Mouse (Mus musculus): Measurements from ENCODE around the gene Ttc29.

Gene Ttc29

DNA sequence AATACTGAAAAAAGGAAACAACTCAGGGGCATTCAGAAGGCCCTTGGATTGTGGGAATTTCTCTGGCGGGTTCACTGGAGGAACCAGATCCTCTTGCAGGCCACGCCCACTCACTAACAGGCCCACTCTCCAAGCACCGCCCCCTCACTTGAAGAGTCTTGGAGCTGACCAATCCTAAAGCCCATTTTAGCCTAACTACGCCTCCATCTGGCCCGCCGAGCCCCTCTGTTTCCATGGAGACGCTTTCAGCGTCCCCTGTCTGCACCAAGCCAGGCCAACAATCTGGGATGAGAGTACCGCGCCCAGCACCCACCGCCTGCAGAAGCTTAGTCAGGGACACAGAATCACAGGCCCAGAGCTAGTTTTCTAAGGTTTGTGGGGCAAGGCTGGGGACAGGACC lies at the start of gene Ttc29:
Ttc29 (plus strand) TSS at position 224 of the 400 bp plus-strand sequence.
- DNase-seq = peak; percentile 7

DNA sequence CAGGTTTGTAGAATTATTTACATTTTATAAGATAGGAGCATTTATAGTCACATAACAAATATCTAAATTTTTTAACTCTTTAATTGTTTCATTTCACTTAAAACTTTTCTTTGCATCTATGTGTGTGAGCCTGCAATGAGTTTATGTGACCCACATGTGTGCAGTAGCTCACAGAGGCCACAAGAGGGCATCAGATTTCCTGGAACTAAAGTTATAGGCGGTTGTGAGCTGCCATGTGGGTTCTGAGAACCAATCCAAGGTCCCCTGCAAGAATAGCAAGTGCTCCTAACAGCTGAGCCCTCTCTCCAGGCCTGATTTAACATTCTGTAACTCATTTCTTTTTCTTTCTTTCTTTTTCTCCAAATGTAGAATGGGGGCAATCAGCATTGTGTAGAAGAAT lies 41.7 kb upstream of the Ttc29 start:
- DNase-seq = no peak

DNA sequence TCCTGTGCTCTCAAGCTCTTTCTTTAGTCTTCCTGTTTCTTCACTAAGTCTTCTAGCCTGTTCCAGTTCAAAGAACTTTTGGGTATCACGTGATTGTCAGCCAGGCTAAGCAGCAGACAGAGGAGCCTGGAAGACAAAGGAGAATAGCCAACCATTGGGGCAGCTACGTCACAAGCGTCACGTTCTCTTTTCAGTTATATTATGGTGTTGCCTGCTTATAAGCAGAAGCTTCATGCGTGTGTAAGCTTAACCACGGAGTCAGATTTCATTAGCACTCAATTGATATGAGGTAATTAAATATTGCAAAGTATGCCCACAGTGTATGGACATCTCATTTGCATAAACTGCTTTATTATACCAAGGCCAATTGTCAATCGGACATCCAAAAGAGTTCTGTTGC lies 30.4 kb upstream of the Ttc29 start:
- no peak for DNase-seq

DNA sequence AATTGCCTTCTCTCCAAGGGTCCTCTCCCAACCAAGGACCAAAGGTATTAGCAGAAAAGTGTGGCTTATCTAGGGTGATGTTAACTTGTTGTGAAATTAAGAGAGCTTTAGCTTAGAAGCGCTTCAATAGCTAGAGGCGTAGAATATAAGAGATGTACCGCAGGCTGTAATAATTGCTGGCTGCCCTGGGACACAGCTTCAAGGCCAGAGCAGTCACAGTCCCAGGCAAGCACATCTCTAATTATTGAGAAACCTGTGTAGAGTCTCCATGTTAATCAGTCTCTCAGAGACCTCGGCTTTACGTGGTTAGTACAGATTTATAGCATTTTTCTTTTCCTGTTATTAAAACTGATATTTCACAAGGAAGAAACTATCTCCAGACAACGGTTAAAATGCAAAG lies 29.7 kb upstream of the Ttc29 start:
- no peak for DNase-seq

DNA sequence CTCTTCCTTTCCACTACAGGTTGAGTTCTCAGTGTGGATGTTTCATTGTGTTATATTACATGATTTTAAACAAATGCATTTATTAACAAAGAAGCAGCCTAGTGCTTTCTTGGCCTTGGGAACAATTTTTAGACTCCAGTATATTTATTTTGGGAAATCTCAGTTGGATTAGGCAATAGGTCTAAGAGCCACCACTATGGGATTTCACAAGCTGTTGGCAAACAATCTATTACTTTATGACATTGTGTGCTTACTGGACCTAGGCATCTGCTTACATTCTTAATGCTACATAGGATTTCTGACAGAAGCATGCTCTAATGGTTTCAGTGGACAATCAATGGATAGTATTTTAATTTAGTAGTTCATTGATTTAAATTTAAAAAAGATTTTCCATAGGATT lies 26.0 kb upstream of the Ttc29 start:
- DNase-seq = no peak

DNA sequence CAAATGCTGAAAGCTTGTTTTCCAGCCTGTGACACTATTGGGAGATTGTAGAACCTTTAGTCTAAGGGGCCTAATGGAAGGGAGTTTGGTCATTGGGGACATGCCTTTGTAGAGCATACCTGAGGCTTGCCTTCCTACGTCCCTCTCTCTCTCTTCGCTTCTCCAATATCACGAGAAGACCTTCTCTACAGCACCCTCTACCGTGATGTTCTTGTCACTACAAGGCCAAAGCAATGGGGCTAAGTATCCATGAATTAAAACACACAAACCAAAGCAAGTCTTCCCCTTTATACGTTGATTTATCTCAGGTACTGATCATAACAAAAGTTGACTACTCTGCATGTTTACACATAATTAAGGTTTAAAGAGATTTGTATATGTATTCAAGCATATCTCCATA lies 8.9 kb upstream of the Ttc29 start:
- DNase-seq = no peak

DNA sequence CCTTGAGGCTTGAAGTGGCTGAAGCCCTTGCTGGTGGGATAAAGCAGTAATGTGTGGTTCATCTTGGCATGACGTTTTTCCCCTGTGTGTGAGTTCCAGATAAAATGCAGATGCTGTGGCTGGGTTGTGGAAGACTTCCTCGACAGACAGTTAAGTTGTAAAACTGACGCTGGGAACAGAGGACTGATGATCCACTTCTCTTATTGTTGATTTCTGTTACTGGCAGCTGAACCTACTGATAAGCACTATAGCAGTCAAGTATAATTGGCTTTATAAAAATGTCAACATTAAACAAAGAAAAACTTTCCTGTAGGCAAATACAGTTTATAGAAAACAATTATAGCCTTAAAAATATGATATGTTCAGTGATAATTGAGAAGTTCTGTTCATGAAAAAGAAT lies 2.7 kb upstream of the Ttc29 start:
- DNase-seq = no peak

DNA sequence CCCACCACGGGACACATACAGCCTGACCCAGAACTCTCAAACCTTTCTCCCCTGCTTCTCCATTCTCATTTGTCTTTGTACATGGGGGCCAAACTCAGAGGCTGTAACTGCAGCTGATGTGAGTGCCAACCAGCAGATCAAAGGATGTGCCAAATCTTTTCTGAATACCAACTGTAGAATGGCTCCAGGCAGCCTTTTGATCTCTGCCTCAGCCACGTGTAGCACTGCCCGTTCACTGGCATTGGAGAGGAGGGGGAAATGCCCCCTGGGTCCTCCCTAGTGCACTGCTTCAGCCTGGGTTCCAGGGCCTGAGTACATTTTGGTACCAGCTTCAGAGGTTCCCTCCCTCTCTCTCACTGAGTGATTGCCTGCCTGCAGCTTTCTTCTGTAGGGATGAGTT lies 1.5 kb downstream of the Ttc29 start:
- DNase-seq = no peak

DNA sequence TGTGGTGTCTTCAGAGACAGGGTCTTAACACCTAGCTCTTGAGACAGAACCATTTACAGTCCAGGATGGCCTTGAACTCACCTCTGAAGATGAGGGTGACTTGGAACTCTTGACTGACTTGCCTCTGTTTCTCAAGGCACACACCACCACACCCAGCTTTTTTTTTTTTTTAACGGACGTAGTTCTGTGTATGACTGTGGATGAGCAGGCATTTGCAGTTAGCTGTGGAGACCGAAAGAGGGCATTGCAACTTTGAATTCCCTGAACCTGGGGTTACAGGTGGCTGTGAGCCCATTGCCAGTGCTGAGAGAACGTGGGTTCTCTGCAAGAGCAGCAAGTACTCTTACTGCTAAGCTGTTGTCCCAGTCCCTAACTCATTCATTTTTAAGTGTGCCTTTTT lies 13.0 kb downstream of the Ttc29 start:
- no peak for DNase-seq

DNA sequence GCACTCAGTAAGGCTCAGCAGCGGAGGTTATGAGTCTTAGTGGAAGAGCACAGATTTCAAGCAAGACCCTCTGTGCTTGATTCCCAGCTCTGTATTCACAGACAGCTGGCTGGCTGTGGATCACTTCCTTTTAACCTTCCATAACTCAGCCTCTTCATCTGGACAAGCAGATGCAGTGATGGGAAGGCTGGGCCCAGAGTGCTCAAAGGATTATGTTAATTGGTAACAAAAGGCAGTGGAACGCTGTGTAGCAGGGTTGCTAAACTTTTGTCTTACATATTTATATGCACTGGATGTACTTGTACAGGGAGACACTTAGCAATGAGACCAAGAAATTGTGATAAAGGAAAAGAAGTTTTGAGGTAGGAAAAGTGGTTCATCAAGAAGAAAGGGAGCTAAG lies 17.6 kb downstream of the Ttc29 start:
- no peak for DNase-seq

DNA sequence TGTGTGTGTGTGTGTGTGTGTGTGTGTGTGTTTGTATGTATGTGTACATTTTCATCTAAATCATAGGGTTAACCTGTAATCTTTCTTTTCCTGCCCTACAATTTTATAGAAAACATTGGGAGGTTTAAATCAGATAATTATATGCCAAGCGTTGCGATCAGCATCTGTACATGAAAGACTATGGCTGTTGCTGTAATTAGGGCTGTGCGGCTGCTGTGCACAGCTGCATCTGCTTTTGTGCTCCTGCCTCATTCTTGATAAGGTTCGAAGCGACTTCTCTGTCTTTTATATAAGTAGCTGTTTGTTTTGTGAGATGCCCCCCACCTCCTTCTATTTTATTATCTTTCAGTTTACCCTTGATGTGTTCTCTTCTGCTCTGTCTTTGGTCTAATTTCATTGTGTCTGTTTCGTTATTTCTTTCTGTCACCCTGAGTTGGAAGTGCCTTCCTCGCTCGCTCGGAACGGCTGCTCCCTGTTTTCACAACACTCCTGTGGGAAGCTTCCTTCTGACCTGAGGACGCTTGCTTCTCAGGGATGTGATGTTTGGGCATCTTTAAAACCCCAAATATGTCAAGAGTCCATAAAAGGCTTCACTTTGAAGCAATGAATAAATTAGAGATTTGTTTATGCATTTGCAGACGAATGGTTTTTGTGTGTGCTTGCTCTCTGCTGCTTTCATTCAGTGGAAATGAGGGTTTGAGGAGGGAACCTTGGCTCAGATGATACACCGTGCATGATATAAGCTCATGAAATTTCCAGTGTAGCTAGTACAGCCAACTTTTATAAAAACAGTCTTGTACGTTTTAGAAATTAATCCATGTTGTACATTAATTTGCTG lies 20.0 kb downstream of the Ttc29 start:
- DNase-seq = no peak

DNA sequence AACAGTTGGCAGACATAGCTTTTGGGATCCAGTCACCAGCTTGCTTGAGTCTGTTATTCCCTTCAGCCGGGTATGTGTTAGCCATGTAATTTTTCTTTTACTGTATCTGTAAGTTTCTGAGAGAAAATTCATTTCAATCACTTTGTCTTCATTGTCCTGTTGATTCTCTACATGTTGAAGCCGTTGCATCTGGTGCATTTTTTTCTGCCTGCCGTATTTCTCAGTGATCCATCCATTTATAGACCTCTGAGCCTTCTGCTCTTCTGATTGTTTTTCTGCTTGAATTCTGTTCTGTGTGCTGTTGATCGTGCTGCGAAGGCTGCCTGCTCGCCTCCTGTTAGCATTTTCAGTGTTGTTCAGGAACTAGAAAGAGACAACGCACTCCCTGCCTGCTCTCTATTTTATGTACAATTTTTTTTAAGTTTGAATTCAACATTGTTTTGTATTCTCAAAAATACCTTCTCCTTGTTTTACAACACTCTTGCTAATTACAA lies 20.7 kb downstream of the Ttc29 start:
- no peak for DNase-seq

DNA sequence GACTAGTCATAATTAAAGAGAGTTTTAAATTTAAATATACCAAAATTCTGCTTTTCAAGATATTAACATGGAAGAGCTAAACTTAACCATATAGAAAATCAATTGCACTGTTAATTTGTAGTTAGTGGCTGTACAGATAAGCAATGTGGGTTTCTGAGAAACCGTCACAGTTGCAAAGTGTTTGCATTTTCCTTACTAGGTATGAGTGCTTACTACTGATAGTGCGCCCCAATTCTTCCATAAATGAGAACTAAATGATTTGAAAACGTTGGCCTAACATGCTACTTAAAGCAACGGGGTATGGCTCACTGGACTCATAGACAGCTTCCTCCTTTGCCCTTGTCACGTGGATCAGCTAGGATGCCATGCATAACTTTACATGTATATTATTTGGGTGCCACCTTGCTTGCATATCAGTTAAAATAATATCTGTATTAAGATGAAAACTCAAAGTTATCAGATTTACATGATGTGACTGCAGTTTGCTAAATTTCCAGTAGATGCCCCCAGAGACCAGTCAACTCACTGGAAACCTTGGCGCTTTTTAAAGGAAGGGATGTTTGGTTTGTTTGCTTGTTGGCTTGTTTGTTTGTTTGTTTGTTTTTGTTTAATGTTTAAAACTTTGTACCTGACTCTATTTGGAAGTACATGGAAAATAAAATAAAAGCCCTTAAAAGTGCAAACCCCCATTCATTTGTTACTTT lies 25.0 kb downstream of the Ttc29 start:
- DNase-seq = no peak

DNA sequence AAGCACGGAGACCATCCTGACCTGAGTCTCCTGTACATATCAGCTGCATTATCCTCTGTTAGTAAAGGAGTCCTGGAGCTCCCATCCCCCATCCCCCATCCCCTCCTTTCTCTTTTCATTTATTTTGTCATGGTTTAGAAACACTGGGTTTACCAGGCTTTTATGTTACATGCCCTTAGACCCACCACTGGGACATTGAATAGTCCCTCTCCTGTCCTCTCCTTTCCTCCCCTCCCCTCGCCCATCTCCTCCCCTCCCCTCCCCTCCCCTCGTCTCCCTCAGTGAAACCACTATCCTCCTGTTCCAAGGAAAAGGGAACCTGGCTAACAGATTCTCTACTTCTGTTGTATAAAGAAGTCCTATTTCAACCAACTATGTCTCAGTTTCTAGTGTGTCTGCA lies 38.0 kb downstream of the Ttc29 start:
- no peak for DNase-seq

DNA sequence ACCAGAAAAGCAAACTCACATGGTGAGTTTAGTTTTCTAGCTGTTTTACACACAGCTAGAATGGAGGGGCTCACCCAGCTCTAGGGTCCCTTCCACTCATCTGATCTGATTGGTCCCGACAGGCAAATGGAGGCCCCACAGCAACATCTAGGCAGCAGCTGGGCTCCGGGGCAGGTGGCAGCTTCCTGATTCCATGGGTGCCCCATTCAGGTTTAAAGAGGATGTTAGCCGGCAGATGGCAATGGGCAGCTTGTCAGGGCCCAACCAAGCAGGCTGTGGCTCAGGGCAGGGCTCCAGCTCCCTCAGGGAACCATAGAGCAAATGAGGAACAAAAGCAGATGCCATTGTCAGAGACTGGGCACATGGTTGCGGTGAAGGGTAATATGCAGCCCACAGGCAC lies 41.3 kb downstream of the Ttc29 start:
- DNase-seq = no peak

DNA sequence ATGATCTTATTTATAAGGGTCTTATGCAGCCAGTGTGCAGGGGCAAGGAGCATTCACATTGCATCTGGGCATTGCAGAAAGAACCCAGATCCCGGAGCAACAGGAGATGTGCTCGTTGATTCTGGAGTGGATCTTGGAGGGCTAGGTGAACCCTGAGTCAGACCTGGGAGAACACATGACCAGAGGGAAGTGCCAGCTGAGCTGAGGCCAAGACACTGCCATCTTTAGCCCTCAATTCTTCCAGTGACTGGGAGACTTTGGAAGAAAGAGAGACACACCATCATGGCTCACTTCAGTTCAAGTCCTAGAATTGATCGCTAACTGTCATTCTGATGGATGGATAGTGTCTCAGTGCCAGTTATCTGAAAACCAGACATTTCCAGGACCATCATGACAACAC lies 41.9 kb downstream of the Ttc29 start:
- no peak for DNase-seq

DNA sequence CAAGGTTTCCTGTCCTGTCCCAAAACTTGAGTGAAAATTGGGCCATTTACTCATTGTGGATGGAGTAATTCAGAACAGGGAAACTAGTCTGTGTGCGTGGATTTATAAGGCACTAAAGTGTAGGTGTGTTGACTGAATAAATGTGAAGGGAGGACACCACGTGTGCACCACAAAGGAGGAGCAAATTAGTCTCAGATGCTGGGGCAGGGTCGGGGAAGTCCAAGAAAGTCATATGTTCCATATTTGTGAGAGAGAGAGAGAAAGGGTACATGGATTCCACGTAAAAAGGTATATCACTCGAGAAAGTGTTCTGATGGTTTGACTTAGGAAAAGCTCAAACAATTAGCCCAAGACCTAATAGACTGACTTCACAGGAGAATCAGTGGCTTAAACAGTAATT lies 52.4 kb downstream of the Ttc29 start:
- DNase-seq = no peak

DNA sequence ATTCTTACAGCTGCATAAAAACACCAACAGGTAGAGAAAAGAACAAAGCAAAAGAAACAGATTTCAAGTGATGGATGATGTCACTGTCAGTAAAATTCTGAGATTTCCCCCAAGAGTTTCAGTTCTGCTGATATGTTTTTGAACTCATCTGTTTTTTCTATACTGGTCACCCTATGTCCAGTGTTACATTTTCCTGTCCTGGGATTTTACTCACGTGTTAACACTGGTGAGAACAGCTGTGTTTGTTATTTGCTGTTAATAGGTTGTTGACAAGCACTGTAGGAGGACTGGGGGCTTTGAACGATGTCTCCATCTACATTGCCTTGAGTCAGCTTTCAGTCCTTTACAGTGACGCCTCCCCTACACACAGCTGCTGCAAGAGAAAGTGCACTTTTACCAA lies 53.1 kb downstream of the Ttc29 start:
- DNase-seq = no peak

DNA sequence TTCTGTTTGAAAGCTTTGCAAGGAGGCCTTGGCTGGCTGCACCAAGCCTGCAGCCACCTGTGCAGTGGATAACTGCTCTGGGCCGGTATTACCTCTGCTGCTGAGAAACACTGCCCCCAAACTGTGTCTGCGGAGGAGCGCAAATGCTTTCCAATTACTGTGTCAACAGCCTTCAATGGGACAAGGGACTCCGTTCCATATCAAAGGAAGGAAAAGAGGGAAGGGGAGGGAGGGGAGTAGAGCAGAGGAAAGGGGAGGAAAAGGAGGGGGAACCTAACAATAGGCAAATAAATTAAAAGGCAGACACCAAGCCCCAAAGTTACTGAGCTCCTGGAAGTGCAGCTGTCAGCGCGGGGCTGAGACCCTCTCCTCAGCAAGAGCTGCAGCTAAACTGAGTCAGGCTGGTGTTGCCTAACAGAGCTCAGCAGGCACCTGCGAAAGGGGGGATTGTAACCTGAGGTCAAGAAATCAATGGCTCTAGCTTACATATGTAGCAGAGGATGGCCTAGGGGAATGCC lies 54.9 kb downstream of the Ttc29 start:
- DNase-seq = no peak

DNA sequence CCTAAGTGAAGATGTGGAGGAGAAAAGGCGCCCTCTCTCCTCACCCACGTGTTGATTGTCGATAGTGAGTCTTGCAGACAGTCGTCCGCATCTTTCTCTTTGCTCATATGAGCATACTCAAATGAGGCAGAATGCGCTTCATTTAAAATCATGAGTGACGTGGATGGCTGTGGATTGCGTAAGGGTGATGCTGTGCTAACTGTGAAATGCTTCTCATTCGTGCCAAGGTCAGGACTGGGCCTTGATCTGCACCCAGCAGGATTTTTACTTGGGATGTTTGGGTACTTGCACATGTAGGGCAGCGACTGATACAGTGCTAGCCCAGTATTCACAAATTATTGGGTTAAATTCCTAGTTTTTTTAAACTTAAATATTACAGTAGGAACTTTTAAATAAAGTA lies 56.2 kb downstream of the Ttc29 start:
- DNase-seq = no peak

DNA sequence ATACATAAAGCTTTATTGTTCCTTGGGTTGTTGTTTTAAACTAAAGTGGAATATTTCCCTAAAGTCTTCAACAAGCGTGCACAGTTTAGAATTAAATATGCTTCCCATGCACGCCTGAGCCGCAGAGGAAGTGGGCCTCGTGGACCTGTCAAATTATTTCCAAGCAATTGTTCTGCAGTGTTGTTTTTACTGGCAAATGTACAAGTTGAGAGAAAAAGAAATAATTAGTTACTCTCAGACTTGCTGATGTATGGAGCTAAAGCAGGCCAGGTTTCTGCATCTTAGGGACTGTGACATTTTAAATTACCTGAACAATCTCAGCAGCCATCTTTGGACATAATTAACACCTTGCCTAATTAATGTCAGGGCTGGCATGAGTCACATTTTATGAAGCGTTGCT lies 58.3 kb downstream of the Ttc29 start:
- DNase-seq = no peak

DNA sequence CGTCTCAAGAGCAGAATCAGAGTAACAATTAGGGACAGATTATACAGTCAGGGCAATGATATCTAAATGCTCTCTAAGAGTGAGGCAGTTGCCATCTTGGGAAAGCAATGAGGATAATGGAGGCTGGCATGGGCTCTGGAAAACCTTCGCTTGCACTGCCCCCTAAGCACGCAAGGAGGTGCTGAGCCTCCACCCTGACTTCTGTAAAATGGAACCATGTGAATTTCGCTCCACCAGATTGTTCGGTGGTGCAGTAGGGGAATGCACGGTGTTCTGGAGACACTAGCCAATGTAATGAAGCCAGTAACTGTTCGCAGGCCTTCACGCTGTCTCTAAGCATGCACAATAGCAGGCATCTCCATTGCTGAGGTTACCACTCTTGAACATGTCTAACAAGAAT lies 63.0 kb downstream of the Ttc29 start:
- DNase-seq = no peak

DNA sequence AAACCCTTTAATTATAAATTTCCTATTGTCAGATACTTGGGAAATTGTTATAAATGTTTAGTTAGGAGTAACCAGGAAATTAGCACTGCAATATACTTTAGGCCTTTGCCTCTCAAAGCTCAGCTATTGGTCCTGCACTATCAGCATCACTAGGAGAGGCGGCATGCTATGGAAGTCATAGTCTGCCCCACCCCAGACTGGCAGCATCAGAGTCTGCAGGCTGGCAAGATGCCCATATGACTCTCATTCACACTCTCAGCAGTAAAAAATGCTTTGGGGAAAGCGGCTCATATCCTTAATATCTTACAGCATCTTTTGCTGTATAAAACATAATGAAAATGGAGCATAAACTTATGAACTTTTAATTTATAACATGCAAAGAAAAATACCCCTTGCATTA lies 64.3 kb downstream of the Ttc29 start:
- DNase-seq = no peak

DNA sequence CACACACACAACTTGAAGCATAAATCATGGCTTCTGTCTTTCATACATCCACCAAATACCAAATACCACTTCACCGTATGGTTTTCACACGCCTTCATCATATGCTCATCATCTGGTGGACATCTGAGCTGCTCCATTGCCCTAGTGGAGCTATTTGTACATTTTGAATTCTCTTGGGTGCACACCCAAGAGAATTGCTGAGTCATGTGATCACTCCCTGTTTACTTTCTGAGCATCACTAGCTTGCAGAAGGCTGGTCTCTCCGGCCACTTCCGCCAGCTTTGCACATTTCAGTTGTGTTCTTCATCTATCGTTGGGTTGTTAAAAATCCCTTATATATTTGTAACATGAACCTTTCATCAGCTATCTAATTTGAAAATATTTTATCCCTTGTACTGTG lies 65.5 kb downstream of the Ttc29 start:
- DNase-seq = no peak
